Mouse (Mus musculus): ENCODE data around the gene Atp13a4. TPM values are rescaled to one million over a fixed set of nuclear protein-coding genes. Genes with fewer than 3 reads are reported as not detected.

Gene Atp13a4
- total RNA-seq, 1 experiment from 2014 or later, result not detected

DNA sequence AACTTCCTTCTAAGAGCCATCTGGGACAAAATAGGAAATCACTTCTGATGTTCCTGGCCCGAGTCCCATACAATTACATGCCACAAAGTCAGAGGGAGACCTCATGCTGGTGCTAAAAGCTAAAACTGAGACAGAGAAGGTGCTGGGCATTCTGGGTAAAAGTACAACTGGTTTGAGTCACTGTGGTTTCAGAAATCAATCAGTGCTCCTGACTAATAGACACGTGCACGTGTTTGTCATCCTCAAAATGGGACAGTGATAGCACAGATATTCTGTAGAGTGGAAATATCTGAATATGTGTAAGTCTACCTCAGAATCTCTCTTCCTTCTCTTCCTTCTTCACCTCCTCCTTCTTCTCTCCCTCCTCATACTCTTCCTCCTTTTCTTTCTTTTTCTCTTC, 53.6 kb downstream of the Atp13a4 start:
- ATAC-seq (replicated peaks; ENCODE audit: low read depth, poor library complexity, severe bottlenecking), result no peak

DNA sequence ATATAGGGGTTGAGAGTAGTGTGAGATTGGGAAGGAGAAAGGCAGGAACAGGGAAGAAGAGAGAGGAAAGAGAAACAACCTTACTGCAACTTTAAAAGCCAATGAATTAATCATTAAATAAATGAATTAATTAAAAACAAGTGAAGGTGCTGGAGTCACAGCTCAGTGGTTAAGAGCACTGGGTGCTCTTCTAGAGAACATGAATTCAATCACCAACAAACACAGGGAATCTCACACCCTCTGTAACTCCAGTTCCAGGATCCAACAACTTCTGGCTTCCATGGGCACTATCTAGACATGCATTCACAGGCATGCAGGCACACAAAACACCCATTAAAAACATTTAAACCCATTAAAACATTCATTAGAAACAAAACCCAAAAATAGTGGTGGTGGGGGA, 63.2 kb downstream of the Atp13a4 start:
- ATAC-seq (replicated peaks; ENCODE audit: low read depth, poor library complexity, severe bottlenecking), result no peak

DNA sequence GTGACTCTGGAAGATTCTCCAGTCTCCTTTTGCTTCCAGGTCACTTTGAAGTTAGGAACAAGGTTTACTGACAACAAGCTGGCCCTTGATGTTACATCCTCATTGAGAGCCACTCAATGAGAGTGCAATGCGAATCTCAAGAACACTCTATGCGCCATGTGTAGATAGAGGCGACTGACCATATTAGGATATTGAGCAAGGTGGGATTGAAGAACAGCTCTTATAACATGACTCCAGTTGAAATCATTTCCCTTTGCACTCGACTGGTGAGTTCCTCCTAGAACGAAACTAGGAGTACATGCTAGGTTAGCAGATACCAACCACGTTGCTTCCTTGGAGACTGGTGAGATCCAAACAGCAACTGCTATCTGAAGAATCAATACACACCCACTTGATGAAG, 64.3 kb downstream of the Atp13a4 start:
- no peak for ATAC-seq (replicated peaks; ENCODE audit: low read depth, poor library complexity, severe bottlenecking)

DNA sequence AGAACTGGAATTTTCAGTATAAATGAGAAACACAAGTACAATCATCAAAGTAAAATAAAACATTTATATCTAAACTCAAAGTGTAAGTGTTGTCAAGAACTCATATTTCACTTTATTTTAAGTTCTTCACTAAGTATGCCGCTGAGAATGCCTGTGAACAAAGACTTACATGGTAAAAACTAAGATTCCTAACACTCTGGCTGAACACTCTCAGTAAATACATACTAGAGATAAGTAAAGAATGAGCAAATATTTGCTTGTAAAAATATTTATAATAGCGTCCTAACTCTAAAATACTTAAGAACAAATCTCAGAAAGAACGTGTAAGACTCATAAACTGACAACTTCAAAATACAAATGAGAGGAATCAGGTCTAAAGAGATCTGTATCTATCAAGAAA, 80.9 kb downstream of the Atp13a4 start:
- no peak for ATAC-seq (replicated peaks; ENCODE audit: low read depth, poor library complexity, severe bottlenecking)

DNA sequence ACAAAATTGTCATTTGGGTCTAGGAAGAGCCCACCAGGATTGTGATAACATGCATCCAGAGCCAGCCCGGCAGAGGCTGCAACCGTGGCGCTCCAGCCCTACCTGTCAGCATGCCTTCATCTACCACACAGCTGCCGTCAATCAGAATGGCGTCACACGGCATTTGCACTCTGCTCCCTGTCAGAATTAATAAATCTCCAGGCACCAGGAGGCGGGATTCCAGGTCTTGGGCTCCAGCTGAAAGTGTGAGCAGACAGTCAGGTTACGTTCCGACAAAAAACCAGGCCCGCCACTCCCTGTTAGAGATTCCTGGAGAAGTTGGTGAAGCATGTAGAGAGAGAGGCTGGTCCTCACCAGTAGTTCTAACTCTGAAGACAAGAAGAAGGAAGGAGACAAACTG, 85.3 kb downstream of the Atp13a4 start:
- no peak for ATAC-seq (replicated peaks; ENCODE audit: low read depth, poor library complexity, severe bottlenecking)

DNA sequence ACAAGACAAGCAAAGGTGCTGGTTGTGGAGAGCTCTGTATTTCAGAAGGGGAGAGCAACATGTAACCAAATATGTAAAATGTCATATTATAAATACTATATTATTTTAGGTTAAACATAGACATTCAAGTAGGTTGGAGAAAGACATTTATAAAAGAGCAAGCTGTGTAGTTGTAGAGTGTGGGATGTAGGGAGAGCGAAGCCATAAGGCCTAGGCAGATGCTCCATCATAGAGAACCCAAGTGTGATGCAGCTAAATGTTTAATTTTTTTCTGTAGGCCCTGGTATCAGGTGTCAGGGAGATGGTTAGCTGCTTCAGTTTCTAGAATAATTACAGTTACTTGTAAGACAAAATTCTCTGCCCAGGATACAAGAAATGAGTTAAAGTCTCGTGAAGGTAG, 87.8 kb downstream of the Atp13a4 start:
- ATAC-seq (replicated peaks; ENCODE audit: low read depth, poor library complexity, severe bottlenecking), result no peak

DNA sequence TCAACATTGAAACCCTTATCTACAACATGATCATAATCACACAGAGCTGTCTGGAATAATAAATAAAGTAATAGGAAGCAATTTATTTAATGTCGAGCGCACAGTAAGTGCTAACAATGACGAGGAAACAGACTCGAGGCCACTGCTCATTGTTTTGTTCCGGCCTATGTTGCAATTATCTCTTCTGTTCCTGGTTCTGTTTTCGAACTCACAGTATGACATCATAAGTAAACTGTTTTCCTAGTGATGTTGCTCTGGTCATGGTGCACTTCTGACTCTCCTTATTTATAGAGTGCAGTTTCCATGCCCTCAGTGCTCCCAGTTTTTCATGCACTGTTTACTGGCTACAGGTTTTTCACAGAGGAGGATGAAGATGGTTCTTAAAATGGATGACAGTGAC, 91.4 kb downstream of the Atp13a4 start:
- ATAC-seq (replicated peaks; ENCODE audit: low read depth, poor library complexity, severe bottlenecking), result no peak

DNA sequence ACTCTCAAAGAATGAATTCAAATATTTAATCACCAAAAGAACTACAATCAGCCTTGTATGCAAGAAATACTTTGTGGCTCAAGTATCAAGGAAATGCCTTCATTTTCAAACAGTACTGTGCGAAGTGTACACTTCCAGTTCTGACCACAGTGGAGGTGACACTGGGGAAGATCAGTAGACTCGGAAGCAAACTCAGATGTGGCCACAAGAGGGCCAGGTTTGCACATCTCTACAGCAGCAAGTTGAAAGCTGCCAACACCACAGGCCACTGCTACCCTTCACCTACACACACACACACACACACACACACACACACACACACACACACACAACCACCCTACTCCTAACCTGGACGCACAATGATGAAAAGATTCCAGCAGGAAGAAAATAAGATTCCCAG, 93.0 kb downstream of the Atp13a4 start:
- peak; percentile 95 for ATAC-seq (replicated peaks; ENCODE audit: low read depth, poor library complexity, severe bottlenecking)

DNA sequence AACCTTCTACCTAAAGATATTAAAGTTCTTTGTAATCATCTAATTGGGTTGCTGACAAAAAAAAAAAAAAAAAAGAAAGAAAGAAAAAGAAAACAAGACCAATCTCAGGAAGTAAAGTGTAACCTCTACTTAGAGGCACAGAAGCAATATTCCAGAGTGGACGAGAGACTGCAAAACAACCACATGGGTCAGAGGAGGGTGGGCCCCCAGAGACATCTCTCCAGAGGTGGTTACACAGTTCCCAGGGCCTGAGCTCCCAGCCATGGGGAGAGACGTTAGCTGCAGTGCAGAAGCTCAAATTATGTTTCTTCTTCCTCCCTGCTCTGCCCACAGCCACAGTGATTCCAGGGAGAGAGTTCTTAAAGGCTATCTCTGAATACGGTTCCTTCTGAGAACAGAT, 102.5 kb downstream of the Atp13a4 start:
- ATAC-seq (replicated peaks; ENCODE audit: low read depth, poor library complexity, severe bottlenecking), result no peak

DNA sequence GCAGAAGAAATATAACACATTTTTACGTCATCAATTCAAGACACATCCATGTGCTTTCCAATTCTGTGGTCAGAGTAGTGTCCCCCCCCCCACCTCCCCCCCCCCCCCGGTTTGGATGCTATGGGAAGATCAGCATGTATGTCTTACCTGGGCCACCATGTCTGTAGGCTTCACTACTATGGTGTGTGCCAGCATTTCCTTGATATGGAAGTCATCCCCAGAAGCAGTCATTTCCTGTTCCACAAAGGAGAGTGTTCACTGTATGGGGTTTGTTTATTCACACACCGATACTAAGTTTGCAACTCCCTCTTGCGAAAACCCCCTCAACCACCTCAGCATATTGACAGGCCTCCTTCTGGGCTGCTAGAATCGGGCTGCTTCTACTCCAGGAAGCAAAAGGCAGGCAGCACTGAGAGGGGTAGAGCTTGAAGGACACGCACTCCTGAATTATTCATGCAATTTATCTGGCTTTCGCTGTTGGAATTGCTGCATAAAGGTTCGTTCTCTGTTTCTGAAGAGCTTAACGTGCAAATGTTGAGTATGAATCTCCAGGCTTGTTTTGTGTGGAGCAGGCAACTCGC, 103.2 kb downstream of the Atp13a4 start:
- ATAC-seq (replicated peaks; ENCODE audit: low read depth, poor library complexity, severe bottlenecking), result no peak

DNA sequence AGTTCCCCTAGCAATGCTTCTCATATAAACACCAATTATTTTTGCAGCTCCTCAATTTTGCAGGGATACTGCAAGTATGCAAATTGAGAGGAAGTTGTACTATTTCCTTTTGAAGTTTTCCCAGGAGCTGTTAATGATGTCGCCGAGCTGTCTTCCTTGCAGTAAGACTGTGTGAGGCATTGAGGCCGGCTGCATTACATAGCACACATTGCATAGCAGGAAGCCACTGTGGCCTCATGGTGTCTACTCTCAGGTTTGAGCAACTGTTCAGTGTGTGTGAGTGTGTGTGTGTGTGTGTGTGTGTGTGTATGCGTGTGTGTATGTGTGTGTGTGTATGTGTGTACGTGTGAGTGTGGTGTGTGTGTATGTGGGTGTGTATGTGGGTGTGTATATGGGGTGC, 106.6 kb downstream of the Atp13a4 start:
- no peak for ATAC-seq (replicated peaks; ENCODE audit: low read depth, poor library complexity, severe bottlenecking)

DNA sequence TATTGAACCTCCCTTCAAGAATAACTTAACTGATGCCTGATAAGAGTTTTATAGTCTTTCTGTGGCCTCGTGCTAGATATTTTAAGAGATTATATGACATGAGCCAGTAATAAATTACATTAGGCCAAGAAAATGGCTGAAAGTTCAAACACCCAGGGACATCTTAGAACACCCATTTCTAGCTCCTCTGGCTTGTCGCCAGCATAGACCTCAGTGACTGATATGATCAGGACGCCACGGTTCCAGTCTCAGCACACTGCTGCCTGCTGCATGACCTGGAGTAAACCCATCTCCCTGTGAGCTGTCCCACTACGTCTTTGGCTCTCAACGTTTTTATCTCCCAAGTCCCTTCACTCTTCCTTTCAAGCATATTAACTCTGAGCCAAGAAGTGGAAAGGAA, 108.9 kb downstream of the Atp13a4 start:
- no peak for ATAC-seq (replicated peaks; ENCODE audit: low read depth, poor library complexity, severe bottlenecking)

DNA sequence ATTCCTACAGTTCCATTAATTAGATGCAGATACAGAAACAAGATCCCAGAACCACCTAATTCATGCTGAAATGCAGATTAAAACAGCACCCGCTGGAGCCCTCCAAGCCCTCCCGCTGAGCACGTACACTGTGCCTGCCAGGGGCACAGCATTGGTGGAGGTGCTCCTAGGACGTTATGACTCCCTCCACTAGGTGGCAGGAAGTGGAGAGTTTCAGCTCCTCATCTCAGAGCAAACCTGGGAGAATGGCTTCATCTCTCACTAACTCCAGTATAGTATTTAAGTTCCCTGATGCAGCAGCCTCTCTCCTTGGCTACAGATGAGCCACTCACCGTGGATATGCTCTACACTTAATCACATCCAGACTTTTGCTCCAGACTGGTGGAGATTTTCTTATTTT, 110.0 kb downstream of the Atp13a4 start:
- ATAC-seq (replicated peaks; ENCODE audit: low read depth, poor library complexity, severe bottlenecking), result peak; percentile 89

DNA sequence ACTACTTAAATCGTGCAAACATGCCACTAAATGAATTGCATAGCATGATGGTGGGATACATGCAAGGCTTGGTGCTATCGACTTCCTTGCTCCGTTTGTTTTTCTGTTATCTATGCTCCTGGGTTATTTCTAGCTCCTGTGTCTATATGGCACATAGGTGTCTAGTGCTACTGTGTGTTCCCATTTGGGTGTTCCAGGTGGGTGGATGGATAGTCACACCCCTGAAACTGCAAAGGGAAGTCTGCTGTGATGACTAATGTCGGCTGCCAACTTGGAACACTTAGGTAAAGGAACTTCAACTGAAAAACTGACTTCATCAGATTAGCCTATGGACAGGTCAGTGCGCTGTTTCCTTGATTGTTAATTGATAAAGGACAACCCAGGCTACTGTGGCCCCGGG, 129.8 kb downstream of the Atp13a4 start:
- ATAC-seq (replicated peaks; ENCODE audit: low read depth, poor library complexity, severe bottlenecking), result no peak

DNA sequence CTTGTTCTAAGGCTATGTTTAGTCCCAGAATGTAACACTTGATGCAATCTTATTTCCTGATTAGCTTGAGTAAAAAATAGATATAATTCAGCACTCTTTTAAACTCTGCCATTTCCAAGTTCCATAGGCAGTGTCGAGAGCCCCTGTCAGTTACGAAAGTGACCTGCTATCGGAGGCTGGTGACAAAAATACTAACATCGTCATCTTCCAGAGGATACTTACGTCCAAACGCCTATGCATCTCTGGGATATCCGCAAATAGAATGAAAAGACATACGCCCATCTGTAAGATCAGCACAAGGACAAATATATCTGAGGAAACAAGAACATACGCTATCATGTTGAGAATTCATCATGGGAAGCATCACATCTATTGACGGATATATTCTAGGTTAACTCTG, 137.3 kb downstream of the Atp13a4 start:
- ATAC-seq (replicated peaks; ENCODE audit: low read depth, poor library complexity, severe bottlenecking), result no peak

DNA sequence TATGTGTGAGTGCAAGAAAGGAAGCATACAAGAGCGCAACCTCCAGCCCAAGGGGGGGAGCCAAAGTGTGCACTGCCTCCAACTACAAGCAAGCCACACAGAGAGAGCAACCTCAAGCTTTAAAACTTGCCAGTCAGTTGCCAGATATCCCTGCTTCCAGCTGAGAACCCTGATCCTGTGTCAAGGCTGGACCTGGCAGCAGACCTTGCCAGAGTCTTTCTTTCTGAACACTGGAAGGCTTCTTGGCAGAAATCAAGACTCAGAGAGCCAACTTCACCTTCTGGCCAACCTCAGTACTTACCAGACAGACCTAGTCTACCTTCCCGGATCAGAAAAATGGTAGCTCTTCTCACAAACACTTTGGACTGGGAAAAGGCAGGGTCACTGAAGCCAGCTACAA, 145.6 kb downstream of the Atp13a4 start:
- no peak for ATAC-seq (replicated peaks; ENCODE audit: low read depth, poor library complexity, severe bottlenecking)

DNA sequence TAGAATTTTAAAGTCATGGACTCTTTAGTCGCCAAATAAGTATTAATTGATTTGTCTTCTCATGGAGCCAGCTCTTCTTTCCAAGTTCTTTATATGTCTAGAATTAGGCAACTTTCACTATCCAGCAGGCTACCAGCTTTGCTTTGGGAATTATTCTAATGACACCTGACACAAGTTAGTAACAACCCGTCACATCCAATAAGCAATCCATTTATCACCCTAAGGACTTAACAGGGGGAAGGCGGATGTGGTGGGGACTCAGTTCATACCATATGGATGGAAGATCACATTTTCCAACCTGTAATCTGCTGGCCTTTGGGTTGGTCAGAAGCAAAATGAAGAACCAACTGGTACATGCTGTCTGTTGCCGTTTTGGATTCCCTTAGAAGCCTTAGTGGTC, 159.9 kb downstream of the Atp13a4 start:
- ATAC-seq (replicated peaks; ENCODE audit: low read depth, poor library complexity, severe bottlenecking), result no peak

DNA sequence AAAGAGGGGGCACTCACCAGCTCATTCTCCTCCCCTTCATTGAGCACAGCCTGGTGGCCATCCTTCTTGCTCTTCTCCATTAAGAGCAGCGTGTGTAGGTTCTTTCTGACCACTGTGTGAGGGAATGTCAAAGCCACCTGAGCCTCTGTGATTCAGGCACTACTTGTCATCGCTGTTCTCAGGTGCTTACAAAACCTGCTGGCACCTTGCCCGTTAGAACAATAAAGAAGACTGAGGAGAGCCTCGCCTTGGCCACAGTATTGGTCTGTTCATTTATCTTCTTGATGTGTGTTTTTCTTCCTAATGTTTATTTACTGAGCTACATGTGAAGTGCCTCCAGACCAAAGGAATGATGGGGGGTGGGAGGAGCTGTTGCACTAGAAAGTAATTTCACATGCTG, 166.2 kb downstream of the Atp13a4 start, which contains the start of gene Atp13a5:
Gene Atp13a5, minus strand, starts transcription at position 275 of the 400 bp plus-strand sequence.
- ATAC-seq (replicated peaks; ENCODE audit: low read depth, poor library complexity, severe bottlenecking), result no peak

DNA sequence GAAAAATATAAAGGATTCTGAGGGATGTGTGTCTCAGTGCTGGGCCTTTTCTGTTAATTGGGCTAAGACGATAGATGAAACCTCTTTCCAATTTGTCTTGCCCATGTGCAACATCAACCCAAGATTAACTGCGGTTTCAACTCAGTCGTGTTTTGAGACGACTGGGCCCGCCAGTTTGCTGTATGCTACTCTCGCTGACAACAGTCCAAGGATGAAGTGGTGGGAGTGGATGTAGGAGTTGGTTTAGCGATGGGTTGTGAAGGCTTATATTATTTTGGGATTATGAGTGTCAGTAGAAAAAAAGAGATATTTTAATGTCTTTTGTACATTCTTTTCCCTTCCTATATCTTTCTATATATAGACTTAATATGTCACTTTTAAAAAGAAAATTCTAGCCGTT, 170.0 kb downstream of the Atp13a4 start:
- ATAC-seq (replicated peaks; ENCODE audit: low read depth, poor library complexity, severe bottlenecking), result no peak

All from common myeloid progenitor, adult 5-6 weeks (primary cell).